Mouse (Mus musculus): Measurements from ENCODE around the gene Slc23a3. TPM values are rescaled to one million over a fixed set of nuclear protein-coding genes. Genes with fewer than 3 reads are reported as not detected.
A peak's percentile ranks its signal among the peaks of the same experiment; 100 is the strongest.

The Slc23a3 gene
- polyA plus RNA-seq (2012; rRNA removed): 1.4 and 2.0 TPM in 2 replicates

DNA sequence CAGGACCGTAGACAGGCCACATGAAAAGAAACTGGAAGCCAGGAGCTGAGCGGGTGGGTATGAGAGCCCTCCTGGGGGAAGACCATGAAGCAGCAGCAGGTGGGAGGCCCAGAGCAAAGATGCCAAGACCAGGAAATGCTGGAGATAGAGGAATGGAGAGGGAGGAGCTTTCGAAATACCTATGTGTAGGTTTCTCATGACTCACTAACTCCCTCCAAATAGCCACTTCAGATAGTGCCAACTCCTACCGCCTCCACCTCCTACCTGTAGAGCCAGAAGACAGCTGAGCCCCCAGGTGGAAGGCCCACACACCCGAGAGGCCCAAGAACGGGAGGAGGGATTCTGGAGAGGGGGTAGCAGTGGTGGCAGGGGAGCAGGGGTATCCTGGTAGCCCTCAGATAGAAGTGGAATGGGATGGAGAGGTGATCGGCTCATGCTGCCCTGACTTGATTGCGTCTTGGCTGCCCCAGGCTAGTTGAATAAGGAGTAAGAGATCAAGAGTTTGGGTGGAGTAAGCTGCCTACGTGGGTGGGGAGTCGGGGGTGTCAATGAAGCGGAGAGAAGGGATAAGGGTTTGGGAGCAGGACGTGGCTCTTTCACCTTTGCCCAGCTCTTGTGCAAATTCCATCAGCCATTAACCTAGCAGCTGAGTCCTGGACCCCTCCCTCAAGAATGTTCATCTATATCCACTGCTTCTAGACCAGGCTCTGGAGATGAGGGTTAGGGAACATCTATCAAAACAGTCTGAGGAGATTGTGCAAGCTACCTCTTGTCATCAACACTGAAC lies at the start of gene Slc23a3:
Slc23a3 (minus strand) TSS at position 470 of the 787 bp plus-strand sequence.
- WGBS: 48% methylated on average over 12 of the region's 12 CpGs
- TF ChIP-seq POLR2A (IDR thresholded peaks at IDR 0.05; ENCODE audit: borderline replicate concordance, extremely low read depth, low read depth, low read length) (no peak), CTCF (IDR thresholded peaks at IDR 0.05; ENCODE audit: insufficient read depth, low read length) (no peak)
- DNase-seq: no peak
- H3K4me1 ChIP-seq (ENCODE audit: control insufficient read depth, insufficient read depth, low read length): no peaks in the 10 kb centered on the region
- no peak within 1 kb of the TSS for H3K4me3 ChIP-seq (replicated peaks; ENCODE audit: extremely low read depth, low read depth, low read length)

DNA sequence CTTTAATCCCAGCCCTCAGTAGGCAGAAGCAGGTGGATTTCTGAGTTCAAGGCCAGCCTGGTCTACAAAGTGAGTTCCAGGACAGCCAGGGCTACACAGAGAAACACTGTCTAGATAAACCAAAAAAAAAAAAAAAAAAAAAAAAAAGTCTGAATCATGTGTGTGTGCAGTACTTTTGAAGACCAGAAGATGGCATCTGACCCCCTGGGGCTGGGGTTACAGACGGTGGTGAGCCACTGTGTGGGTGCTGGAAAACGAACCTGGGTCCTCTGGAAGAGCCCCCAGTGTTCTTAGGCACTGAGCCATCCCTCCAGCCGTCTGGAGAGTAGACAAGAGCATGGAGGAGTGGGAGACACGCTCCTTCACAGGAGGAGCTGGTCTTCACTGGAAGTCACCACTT lies 48.5 kb upstream of the Slc23a3 start:
- 0 out of 2 replicates have a peak, but pooled peaks have one; percentile 8 for TF ChIP-seq CTCF (IDR thresholded peaks at IDR 0.05; ENCODE audit: insufficient read depth, low read length)
- no peak for TF ChIP-seq POLR2A (IDR thresholded peaks at IDR 0.05; ENCODE audit: borderline replicate concordance, extremely low read depth, low read depth, low read length)

DNA sequence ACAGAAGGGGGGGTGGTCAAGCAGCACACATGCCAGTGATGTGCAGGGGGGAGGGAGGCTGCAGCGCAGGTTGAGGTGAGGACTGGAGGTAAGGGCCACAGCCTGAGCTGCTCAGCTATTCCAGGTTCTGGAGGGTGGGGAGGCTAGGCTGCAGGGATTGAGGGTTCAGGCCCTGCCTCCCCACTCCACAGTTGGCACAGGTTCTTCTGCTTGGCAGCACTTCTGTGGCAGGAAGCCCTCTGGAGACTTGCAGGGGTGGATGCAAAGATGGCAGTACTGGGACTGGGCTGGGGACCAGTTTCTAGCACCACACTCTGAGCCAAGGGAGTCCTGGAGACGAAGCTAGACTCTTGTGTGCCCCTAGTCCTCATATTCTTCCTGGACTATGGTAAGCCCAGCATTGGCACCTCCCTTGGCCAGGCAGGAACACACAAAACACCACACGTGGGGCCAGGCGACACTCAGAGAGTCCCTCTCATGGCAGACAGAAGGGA lies 47.7 kb upstream of the Slc23a3 start:
- 80% methylated on average over 4 of the region's 4 CpGs for WGBS
- peaks cover 6% of the 10 kb centered on the region; the same call in 1 of the 2 replicates for H3K4me1 ChIP-seq (ENCODE audit: control insufficient read depth, insufficient read depth, low read length)
- TF ChIP-seq POLR2A (IDR thresholded peaks at IDR 0.05; ENCODE audit: borderline replicate concordance, extremely low read depth, low read depth, low read length): no peak
- TF ChIP-seq CTCF (IDR thresholded peaks at IDR 0.05; ENCODE audit: insufficient read depth, low read length): no peak
- DNase-seq: no peak
- H3K4me3 ChIP-seq (replicated peaks; ENCODE audit: extremely low read depth, low read depth, low read length): no peak overlapping the region

More for the DNA sequence above, 48.5 kb upstream of the Slc23a3 start:
- DNase-seq: no peak
- WGBS: 71% methylated on average over 4 of the region's 4 CpGs
- no peak overlapping the region for H3K4me3 ChIP-seq (replicated peaks; ENCODE audit: extremely low read depth, low read depth, low read length)
- H3K4me1 ChIP-seq (ENCODE audit: control insufficient read depth, insufficient read depth, low read length): peaks cover 6% of the 10 kb centered on the region; the same call in 1 of the 2 replicates

DNA sequence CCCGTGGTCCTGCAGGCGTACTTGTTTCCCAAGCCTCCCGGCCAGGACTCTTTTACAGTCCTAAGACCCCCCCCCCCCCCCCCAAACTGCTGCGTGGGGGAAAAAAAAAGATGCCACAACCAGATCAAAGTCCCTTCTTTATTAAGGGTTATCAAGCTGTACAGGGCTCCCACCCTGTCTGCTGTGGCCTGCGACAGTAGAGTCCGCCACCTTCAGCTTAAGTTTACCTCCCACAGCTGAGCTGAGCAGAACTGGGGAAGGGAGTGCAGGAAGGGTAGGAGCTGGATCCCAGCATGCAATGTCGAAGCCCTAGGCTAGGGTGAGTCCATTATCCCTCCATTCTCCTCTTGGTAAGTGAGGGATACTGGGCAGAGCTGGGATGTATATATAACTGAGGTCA lies 47.1 kb upstream of the Slc23a3 start:
- no peak for TF ChIP-seq POLR2A (IDR thresholded peaks at IDR 0.05; ENCODE audit: borderline replicate concordance, extremely low read depth, low read depth, low read length)
- no peak for TF ChIP-seq CTCF (IDR thresholded peaks at IDR 0.05; ENCODE audit: insufficient read depth, low read length)
- DNase-seq: no peak
- H3K4me3 ChIP-seq (replicated peaks; ENCODE audit: extremely low read depth, low read depth, low read length): no peak overlapping the region
- WGBS: 33% methylated on average over 7 of the region's 7 CpGs
- H3K4me1 ChIP-seq (ENCODE audit: control insufficient read depth, insufficient read depth, low read length): peaks cover 6% of the 10 kb centered on the region; the same call in 1 of the 2 replicates

DNA sequence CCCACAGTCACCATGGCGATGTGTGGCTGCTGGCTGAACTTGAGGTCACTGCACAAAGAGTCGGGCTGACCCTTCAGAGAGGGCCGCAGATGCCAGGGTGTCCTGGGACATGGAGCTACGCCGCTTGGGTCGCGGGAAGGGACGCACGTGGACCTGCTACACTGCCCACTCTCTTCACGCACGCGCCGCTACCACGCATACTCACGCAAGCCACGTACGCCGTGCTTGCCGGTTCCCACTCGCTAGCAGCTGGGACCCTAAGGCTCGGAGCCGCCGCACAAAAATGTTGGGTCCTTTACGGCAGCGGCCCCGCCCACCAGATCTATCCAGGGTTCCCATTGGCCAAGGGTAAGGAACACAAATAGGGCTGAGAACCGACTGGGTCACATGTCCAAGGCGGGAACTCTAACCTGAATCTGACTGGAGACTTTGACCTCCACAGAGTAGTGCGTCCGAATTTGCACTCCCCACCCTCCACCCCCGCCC lies 46.5 kb upstream of the Slc23a3 start, which contains the start of gene Abcb6:
Abcb6 (minus strand) TSS at position 288 of the 486 bp plus-strand sequence.
- peak within 1 kb of the TSS; percentile 78 for H3K4me3 ChIP-seq (replicated peaks; ENCODE audit: extremely low read depth, low read depth, low read length)
- no peak for TF ChIP-seq CTCF (IDR thresholded peaks at IDR 0.05; ENCODE audit: insufficient read depth, low read length)
- peak; percentile 52; the same call in 1 of the 2 replicates for TF ChIP-seq POLR2A (IDR thresholded peaks at IDR 0.05; ENCODE audit: borderline replicate concordance, extremely low read depth, low read depth, low read length)
- peaks cover 6% of the 10 kb centered on the region; the same call in 1 of the 2 replicates for H3K4me1 ChIP-seq (ENCODE audit: control insufficient read depth, insufficient read depth, low read length)
- peak; percentile 84 for DNase-seq
- WGBS: under 1% methylated on average over 31 of the region's 31 CpGs

DNA sequence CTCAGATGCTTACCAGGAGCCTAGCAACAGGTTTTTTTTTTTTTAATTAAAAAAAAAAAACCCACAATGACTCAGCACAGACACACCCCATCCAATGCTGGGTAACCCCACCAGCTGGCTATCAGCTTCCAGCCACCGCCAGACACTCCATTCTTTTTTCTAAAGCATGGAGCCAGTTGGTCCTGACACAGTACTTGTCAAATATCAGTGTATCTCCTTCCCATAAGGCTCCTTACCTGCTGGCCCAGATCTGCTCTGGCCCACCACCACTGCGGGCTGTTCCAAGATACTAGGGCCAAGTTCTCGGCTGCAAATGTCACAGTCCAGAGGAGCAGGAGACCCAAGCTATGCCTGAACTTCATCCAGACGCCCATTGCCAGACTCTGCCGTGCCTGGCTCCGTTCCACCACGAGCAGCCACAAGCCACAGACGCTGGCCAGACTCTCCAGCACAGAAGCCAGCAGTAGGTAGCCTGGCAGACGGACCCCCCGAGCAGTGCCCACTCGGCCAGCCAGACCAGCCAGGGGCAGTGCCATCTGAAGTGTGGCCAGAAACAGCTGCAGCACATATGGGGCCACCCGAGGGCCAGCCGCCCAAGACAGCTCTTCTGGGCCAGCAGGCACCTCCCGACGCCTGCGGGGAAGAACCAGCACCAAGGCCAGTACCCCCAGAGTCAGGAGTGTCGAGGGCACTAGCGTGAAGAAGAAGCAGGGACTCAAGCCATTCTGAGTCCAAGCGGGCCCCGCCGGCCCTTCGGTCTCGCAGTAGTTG lies 45.8 kb upstream of the Slc23a3 start:
- peak overlapping the region; percentile 78 for H3K4me3 ChIP-seq (replicated peaks; ENCODE audit: extremely low read depth, low read depth, low read length)
- peaks cover 6% of the 10 kb centered on the region; the same call in 1 of the 2 replicates for H3K4me1 ChIP-seq (ENCODE audit: control insufficient read depth, insufficient read depth, low read length)
- 6% methylated on average over 23 of the region's 23 CpGs for WGBS
- no peak for DNase-seq
- TF ChIP-seq POLR2A (IDR thresholded peaks at IDR 0.05; ENCODE audit: borderline replicate concordance, extremely low read depth, low read depth, low read length) (no peak), CTCF (IDR thresholded peaks at IDR 0.05; ENCODE audit: insufficient read depth, low read length) (no peak)

DNA sequence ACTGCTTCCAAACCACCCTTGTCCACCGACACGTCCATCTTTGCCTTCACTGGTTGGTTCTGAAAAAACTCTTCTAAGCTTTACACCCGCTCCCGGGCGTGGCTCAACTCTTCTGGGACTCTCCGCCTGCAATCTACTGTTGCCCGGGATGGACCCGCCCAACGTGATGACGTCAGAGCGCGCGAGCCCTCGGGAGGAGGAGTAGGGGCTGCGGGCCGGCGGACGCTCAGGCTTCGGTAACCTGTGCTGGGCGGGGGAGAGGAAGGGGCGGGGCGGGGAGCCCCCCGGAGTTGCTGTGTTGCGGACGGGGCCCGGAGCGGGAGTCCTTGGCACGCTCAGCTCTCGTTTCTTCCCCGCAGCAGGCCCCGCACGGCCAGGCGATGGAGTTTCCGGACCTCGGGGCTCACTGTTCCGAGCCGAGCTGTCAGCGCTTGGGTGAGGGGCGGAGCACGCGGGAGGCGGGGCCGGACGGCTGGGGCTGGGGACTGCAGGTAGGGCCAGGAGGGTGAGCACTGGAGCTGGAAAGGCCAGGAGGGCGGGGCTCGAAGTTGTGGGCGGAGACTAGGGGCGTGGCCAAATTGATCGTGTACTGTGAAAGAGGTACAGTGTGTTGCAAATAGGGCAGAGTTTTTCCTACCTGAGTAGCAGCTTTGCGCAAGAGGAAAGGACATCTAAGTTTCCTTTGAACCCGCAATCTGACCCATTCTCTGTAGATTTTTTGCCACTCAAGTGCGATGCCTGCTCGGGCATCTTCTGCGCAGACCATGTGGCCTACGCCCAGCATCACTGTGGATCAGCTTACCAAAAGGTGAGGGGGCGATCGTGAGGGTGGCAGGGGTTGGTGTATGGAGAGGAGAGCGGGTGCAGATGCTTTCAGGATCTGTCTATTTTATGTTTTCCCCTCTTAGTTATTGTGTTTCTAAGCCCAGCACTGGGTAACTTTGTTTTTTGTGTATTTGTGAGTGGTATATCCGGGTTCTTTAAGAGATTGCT lies 35.1 kb upstream of the Slc23a3 start, which contains the start of gene Zfand2b:
Zfand2b (plus strand) TSS at position 175 of the 993 bp plus-strand sequence.
- peak; percentile 99 for DNase-seq
- Histone ChIP-seq H3K4me1 (ENCODE audit: control insufficient read depth, insufficient read depth, low read length) (peaks cover 7% of the 10 kb centered on the region), H3K4me3 (replicated peaks; ENCODE audit: extremely low read depth, low read depth, low read length) (peak within 1 kb of the TSS; percentile 72)
- TF ChIP-seq CTCF (IDR thresholded peaks at IDR 0.05; ENCODE audit: insufficient read depth, low read length): no peak
- peak; percentile 79; the same call in 1 of the 2 replicates for TF ChIP-seq POLR2A (IDR thresholded peaks at IDR 0.05; ENCODE audit: borderline replicate concordance, extremely low read depth, low read depth, low read length)
- WGBS: 2% methylated on average over 56 of the region's 59 CpGs

DNA sequence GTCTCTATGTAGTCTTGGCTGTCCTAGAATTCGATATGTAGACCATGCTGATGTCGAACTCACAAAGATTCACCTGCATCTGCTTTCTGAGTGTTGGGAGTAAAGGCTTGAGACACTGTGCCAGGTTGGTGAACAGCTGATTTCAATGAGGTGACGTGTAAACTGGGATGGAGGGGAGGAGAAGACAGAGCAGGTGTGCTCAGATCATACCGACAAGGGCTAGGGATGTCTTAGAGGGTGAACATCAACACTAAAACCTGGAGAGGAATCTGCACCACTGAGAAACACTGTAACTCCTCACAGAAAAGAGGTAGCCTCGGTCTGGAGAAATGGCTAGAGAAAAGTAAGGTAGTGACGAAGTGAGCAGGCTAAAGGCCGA lies 34.4 kb upstream of the Slc23a3 start:
- peak overlapping the region; percentile 68 for H3K4me3 ChIP-seq (replicated peaks; ENCODE audit: extremely low read depth, low read depth, low read length)
- WGBS: 3% methylated on average over 7 of the region's 7 CpGs
- TF ChIP-seq CTCF (IDR thresholded peaks at IDR 0.05; ENCODE audit: insufficient read depth, low read length) (no peak), POLR2A (IDR thresholded peaks at IDR 0.05; ENCODE audit: borderline replicate concordance, extremely low read depth, low read depth, low read length) (no peak)
- peaks cover 7% of the 10 kb centered on the region for H3K4me1 ChIP-seq (ENCODE audit: control insufficient read depth, insufficient read depth, low read length)
- no peak for DNase-seq
